Mouse (Mus musculus) megakaryocyte, embryonic 14.5 days (primary cell): ENCODE results near the gene Yipf3.

Source experiments
- FLI1 ChIP-seq: IDR thresholded peaks from 2 replicates; pipeline ENCODE4 v1.6.1; 2012; ENCODE audit warnings: low read length, inconsistent platforms, mixed read lengths
- GATA1 ChIP-seq: IDR thresholded peaks from 3 replicates; pipeline ENCODE4 v1.6.1; 2012; ENCODE audit warnings: mixed read lengths, low read length, inconsistent platforms, borderline replicate concordance

DNA sequence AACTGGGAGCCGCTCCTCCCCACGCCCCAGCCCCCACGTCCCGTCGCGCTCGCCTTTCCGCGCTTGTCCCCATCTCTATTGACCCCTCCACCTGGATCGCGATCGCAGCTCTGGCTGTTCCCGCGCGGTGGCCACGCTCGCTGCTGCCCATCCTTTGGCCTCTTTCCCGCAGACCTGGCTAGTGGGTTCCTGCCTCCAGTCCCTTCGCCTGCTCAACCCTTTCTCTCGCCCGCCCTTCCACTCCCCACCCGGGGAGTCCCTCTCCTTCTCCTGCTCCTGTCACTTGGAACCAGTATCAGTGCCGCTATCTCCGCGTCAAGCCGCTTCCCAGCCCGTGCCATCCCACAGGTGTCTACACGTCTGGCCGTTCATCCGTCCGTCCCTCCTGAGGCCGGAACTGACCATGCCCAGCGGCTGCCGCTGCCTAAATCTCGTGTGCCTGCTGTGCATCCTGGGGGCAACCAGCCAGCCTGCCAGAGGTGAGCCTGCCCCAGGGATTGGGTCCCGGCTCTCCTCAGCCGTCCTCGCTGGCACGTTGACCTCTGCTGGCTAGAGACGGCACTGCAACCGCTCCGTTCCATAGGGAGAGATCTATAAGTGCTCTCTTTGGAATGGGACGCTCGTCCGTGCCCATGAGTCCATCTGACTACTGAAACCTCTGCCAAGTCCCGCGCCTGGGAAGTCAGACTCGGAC lies 50.5 kb downstream of the Yipf3 start:
- TF ChIP-seq GATA1 (no peak), FLI1 (no peak)
